Mouse (Mus musculus): Measurements from ENCODE around the gene Khdc4. TPM values are rescaled to one million over a fixed set of nuclear protein-coding genes. Genes with fewer than 3 reads are reported as not detected.

The Khdc4 gene
- polyA plus RNA-seq, 1 experiment from 2014 or later: 93.1 TPM

GRCm38 (mm10) chr3:88649186-88649585, 36.4 kb upstream of the Khdc4 start:
- Histone ChIP-seq H3K4me2 (no peak overlapping the region), H3K27ac (no peak overlapping the region), H3K9ac (no peak overlapping the region), H3K4me3 (no peak overlapping the region), H3K9me3 (no peaks in the 10 kb centered on the region), H3K36me3 (peaks cover 40% of the 10 kb centered on the region), H3K27me3 (no peaks in the 10 kb centered on the region), H3K4me1 (peaks cover 6% of the 10 kb centered on the region; the same call in 1 of the 2 replicates)
- no peak for ATAC-seq (ENCODE audit: borderline replicate concordance, extremely low read depth, low FRiP score, low TSS enrichment)
- whole genome bisulfite sequencing: 73% methylated on average over 10 of the region's 10 CpGs

- ATAC-seq (ENCODE audit: borderline replicate concordance, extremely low read depth, low FRiP score, low TSS enrichment): no peak
- H3K4me1 ChIP-seq: peaks cover 6% of the 10 kb centered on the region; the same call in 1 of the 2 replicates
- H3K4me3 ChIP-seq: no peak overlapping the region
- no peak overlapping the region for H3K4me2 ChIP-seq
- H3K36me3 ChIP-seq: peaks cover 32% of the 10 kb centered on the region
- no peaks in the 10 kb centered on the region for H3K9me3 ChIP-seq
- WGBS: 87% methylated on average over 13 of the region's 13 CpGs
- H3K27ac ChIP-seq: no peak overlapping the region
- no peak overlapping the region for H3K9ac ChIP-seq
- no peaks in the 10 kb centered on the region for H3K27me3 ChIP-seq
Observed at GRCm38 (mm10) chr3:88649967-88650366, 35.6 kb upstream of the Khdc4 start.

GRCm38 (mm10) chr3:88650713-88651504, 34.7 kb upstream of the Khdc4 start:
- H3K4me3 ChIP-seq: no peak overlapping the region
- no peak overlapping the region for H3K9ac ChIP-seq
- H3K27me3 ChIP-seq: no peaks in the 10 kb centered on the region
- 61% methylated on average over 13 of the region's 13 CpGs for WGBS
- no peak overlapping the region for H3K27ac ChIP-seq
- no peak overlapping the region for H3K4me2 ChIP-seq
- peaks cover 24% of the 10 kb centered on the region for H3K36me3 ChIP-seq
- peaks cover 6% of the 10 kb centered on the region; the same call in 1 of the 2 replicates for H3K4me1 ChIP-seq
- no peaks in the 10 kb centered on the region for H3K9me3 ChIP-seq
- no peak for ATAC-seq (ENCODE audit: borderline replicate concordance, extremely low read depth, low FRiP score, low TSS enrichment)

DNA sequence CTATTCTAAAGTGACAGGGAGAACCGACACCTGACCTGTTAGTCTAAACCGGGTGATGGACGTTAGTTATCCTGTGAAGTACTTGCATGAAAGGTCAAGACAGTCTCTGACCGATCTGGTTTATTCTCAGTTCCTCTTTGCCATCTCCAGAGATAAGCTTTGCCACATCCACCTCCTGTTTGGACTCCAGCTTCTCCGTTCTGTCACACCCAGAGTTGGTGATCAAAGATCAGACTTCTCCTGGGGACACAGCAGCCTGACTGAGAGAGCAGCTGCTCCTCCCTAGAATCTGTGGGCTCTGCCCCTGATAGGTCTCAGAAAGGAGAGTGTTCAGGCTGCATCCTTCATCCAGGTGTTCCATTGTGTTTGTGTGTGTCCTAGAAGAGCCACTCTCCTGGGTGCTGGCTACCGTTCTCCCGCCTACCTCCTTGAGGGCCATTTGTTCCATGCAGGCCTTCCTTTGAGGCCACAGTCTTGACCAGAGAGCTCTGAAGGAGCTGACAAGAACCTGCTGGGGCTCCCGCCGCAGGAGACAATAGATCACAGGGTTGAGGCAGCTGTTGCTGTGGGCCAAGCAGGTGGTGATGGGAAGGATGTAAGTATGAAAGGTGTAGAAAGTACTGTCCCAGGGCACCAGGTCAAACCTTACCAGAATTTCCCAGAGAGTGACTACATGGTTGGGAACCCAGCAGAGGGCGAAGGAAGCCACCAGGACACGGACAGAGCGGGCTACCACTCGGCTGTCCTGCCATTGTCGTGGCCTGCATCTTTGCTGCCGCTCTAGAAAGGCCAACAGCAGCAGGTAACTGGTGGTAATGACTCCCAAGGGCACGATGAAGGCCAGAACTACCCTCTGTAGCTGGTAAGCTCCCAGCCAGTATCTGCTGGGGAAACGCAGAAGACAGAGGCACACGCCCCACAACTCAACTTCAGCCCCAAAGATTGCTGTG, 33.7 kb upstream of the Khdc4 start:
- Histone ChIP-seq H3K27me3 (no peaks in the 10 kb centered on the region), H3K4me2 (no peak overlapping the region), H3K27ac (no peak overlapping the region), H3K9me3 (no peaks in the 10 kb centered on the region), H3K9ac (no peak overlapping the region), H3K4me1 (peaks cover 6% of the 10 kb centered on the region; the same call in 1 of the 2 replicates), H3K36me3 (peaks cover 14% of the 10 kb centered on the region), H3K4me3 (no peak overlapping the region)
- WGBS: 61% methylated on average over 18 of the region's 18 CpGs
- ATAC-seq (ENCODE audit: borderline replicate concordance, extremely low read depth, low FRiP score, low TSS enrichment): no peak

DNA sequence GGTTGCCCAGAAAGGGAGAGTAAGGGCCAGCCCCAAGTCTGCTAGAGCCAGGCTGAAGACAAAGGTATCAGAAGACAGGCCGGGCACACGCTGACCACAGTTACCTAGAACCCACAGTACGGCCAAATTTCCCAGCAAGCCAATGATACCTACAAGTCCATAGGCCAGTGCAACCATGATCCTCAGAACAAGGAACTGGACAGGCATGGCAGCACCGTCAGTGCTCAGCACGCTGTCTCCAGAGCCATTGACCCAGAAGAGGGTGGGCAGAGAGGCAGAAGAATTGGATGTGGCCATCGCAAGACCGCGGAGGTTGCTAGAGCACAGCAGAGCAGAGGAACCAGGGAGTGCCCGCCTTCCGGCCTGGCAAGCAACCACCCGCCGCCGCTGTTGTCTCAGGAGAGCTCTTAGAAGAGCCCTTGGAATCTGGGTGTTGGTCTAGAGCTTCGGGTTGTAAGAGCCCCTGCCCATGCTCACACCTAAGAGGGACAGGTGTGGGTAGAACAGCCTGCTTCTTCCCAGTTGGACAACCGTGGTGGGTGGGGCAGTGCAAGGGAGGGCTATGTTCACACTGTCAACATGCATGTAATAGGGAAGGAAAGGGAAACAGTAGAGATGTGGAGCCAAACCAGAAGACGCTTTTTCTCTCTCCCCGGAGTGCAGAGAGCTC, 32.6 kb upstream of the Khdc4 start, which contains the start of gene Rxfp4:
Gene Rxfp4 (minus strand): TSS at position 297 of the 670 bp plus-strand sequence.
- Histone ChIP-seq H3K36me3 (peaks cover 3% of the 10 kb centered on the region), H3K9ac (no peak within 1 kb of the TSS), H3K27me3 (no peaks in the 10 kb centered on the region), H3K27ac (peak within 1 kb of the TSS; percentile 60), H3K4me2 (peak within 1 kb of the TSS; percentile 20), H3K4me3 (no peak within 1 kb of the TSS), H3K9me3 (no peaks in the 10 kb centered on the region), H3K4me1 (peaks cover 6% of the 10 kb centered on the region; the same call in 1 of the 2 replicates)
- peak; percentile 77 for ATAC-seq (ENCODE audit: borderline replicate concordance, extremely low read depth, low FRiP score, low TSS enrichment)
- 72% methylated on average over 17 of the region's 17 CpGs for WGBS

DNA sequence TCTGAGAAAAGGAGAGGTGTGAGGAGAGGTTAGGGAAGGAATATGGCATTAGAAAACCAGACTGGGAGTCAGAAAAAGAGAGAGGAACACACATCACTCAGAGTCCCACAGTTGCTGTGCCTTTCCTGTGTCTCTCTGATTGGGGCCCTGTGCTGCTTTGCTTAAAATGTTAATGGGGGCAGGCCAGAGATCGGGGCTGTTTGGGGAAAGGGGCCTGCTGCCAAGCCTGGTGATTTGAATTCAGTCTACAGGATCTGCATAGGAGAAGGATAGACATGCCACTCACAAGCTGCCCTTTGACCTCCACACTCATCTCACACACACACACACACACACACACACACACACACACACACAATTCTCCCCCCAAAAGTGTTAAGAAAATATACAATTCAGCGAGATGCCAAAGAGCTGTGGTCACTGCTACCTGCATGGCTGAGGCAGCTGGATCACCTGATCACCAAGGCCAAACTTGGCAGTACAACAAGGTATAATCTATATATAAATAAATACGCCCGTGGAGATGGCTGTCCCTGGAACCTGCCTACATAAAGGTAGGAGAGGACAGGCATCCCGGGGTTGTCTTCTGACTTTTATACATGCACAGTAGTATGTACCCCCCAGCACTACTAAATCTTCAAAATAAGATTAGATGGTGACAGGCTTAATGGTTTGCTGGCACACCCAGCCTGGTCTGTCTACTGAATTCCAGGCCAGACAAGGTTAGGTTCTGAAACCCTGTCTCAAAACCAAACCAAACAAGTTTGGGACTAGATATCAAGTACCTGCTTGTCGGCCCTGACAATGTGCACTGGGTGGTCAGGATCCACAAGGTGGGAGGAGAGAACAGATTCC, 31.9 kb upstream of the Khdc4 start:
- H3K36me3 ChIP-seq: no peaks in the 10 kb centered on the region
- H3K9ac ChIP-seq: no peak overlapping the region
- peak overlapping the region; percentile 60 for H3K27ac ChIP-seq
- H3K4me3 ChIP-seq: no peak overlapping the region
- 59% methylated on average over 6 of the region's 6 CpGs for WGBS
- H3K27me3 ChIP-seq: no peaks in the 10 kb centered on the region
- peak overlapping the region; percentile 20; the same call in 1 of the 2 replicates for H3K4me2 ChIP-seq
- peaks cover 6% of the 10 kb centered on the region; the same call in 1 of the 2 replicates for H3K4me1 ChIP-seq
- H3K9me3 ChIP-seq: no peaks in the 10 kb centered on the region
- no peak for ATAC-seq (ENCODE audit: borderline replicate concordance, extremely low read depth, low FRiP score, low TSS enrichment)

DNA sequence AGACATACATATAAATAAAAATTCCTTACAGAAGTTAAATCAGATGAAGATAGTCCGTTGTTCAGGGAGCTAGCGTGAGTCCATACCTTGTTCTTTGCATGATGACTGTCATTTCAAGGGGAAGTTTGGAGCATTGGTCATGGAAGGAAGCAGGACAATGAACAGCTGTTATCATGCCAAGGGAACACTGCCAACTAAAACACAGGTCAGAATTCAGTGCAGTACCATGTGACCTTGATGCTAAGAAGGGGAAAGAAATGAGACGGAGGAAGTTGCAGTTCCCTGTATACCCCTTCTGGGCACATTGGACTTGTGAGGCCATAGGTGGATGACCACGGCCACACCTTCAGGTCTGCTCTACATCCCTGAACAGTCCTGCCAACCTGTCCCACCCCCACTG, 31.0 kb upstream of the Khdc4 start:
- H3K4me1 ChIP-seq: peaks cover 6% of the 10 kb centered on the region; the same call in 1 of the 2 replicates
- no peak overlapping the region for H3K27ac ChIP-seq
- H3K4me2 ChIP-seq: no peak overlapping the region
- H3K4me3 ChIP-seq: no peak overlapping the region
- no peaks in the 10 kb centered on the region for H3K9me3 ChIP-seq
- H3K36me3 ChIP-seq: no peaks in the 10 kb centered on the region
- WGBS: 63% methylated on average over 4 of the region's 4 CpGs
- H3K27me3 ChIP-seq: no peaks in the 10 kb centered on the region
- no peak overlapping the region for H3K9ac ChIP-seq
- ATAC-seq (ENCODE audit: borderline replicate concordance, extremely low read depth, low FRiP score, low TSS enrichment): no peak; the same call in 1 of the 2 replicates

DNA sequence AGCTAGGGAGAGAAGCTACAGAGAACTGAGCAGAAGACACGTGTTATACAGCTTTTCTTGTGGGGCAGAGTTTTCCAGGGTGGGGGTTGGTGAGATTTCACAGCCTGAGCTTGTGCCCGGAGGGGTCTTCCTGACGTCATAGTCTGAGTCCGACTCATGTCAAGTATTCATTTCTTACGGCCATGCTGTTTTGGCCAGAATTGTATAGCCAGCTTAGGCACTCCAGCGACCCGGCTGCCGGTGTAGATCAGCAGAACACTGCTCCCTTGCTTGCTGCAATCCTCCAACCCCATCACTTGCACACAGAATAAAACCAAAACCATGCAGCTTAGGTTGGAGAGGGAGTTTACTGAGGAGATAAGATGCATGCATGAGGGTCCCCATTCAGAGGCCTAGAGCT, 30.0 kb upstream of the Khdc4 start:
- ATAC-seq (ENCODE audit: borderline replicate concordance, extremely low read depth, low FRiP score, low TSS enrichment): no peak
- Histone ChIP-seq H3K9ac (no peak overlapping the region), H3K4me2 (no peak overlapping the region), H3K36me3 (no peaks in the 10 kb centered on the region), H3K9me3 (no peaks in the 10 kb centered on the region), H3K27me3 (no peaks in the 10 kb centered on the region), H3K4me1 (peaks cover 6% of the 10 kb centered on the region; the same call in 1 of the 2 replicates), H3K4me3 (no peak overlapping the region), H3K27ac (no peak overlapping the region)
- WGBS: 76% methylated on average over 8 of the region's 8 CpGs

DNA sequence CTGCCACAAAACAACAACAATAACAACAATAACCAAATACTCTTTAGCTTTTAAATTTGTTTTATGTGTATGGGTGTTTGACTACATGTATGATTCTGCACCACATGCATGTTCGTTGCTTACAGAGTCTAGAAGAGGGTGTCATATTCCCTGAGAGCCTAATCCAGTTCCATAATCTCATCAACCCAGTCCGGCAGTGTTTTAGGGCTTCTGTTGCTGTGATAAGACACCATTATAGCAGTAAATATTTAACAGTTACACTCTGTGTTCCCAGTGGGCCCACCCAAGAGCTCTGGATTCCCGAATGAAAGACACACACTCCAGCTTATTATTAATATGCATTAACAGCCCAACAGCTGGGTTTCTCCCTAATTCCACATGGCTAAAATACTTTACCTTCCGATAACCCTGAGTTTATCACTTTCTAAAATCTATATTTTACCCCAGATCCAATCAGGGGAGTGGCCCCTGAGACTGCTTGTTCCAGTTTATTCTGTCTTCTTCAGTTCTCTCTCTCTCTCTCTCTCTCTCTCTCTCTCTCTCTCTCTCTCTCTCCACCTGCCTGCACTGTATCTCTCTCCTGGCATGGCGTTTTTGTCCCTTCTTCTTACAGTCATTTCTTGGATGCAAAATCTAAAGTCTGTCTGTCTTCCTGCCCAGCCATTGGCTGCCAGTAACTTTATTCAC, 27.0 kb upstream of the Khdc4 start:
- no peak for ATAC-seq (ENCODE audit: borderline replicate concordance, extremely low read depth, low FRiP score, low TSS enrichment)
- 52% methylated on average over 5 of the region's 5 CpGs for WGBS
- H3K27ac ChIP-seq: no peak overlapping the region
- H3K9ac ChIP-seq: no peak overlapping the region
- no peaks in the 10 kb centered on the region for H3K9me3 ChIP-seq
- no peaks in the 10 kb centered on the region for H3K36me3 ChIP-seq
- H3K4me2 ChIP-seq: no peak overlapping the region
- H3K4me1 ChIP-seq: no peaks in the 10 kb centered on the region
- H3K27me3 ChIP-seq: no peaks in the 10 kb centered on the region
- no peak overlapping the region for H3K4me3 ChIP-seq

DNA sequence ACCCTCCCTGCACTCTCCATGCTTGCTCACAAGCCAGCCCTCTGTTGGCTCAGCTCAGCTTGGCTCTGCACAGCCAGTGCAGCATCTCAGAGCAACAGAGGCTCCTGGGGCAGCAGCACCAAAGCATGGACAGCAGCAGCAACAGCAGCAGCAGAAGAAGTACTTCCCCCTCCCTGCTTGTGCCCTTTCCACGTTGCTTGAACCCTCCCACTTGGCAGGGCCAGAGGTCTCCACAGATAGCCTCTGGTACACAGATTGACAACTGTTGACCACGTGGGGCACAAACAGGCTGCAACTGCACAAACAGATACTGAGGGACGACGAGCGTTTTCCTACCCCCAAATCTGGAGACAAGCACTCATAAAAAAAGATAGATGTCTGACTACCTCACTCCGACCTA, 25.8 kb upstream of the Khdc4 start:
- Histone ChIP-seq H3K4me3 (no peak overlapping the region), H3K4me2 (no peak overlapping the region), H3K9me3 (no peaks in the 10 kb centered on the region), H3K27me3 (no peaks in the 10 kb centered on the region), H3K36me3 (no peaks in the 10 kb centered on the region), H3K9ac (no peak overlapping the region), H3K27ac (no peak overlapping the region), H3K4me1 (no peaks in the 10 kb centered on the region)
- ATAC-seq (ENCODE audit: borderline replicate concordance, extremely low read depth, low FRiP score, low TSS enrichment): no peak
- 39% methylated on average over 6 of the region's 6 CpGs for WGBS
